Mouse (Mus musculus): ENCODE data around the gene Catsperz.
A peak's percentile ranks its signal among the peaks of the same experiment; 100 is the strongest.

The Catsperz gene

GRCm38 (mm10) chr19:6925307-6925573 lies at the start of gene Catsperz:
Gene Catsperz (minus strand): TSS chr19:6925380.
- no peak for DNase-seq (ENCODE audit: low spot score)

DNA sequence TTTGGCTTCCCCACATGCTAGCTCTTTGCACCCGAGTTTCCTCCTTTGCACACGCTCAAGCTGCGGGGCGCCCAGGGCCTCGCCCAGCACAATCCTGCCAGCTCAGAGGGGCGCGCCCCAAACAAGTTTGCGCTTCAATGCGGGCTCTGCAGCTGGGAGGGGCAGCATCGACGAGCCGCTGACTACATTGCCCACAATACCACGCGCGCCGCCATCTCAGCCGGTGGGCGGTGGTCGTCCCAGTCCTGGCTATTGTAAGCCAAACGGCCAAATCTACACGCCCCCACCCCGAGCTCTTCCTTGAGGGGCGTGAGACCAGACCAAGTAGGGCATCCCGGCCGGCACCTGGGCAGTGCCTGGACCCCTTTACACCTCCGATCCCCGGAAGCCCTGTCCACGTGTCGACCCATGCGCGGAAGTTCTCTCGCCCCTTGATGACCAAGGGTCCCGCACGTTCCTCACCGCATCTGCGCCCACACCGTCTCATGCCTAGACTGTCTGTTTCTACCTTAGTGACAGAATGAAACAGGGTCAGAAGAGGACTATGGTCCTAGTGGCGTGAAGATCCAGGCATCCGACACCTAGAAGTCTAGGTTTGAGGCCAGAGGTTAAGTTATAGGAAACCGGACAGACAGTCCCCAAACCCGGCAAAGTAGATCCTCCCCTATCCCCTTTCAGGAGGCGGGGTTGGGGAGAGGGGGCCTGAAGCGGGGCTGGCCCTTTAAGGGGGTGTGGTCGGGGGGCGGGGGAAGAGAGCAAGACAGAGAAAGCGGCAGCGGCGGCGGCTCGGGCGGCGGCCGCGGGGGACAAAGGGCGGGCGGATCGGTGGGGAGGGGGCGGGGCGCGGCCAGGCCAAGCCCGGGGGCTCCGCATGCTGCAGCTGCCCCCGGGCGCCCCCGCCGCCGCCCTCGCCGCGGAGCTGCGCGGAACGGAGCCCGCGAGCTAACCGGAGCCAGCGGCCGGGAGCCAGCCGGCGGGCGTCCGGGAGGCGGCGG lies 49.3 kb upstream of the Catsperz start, which contains the start of gene Ppp1r14b:
Gene Ppp1r14b (plus strand): TSS at position 758 of the 995 bp plus-strand sequence.
- peak; percentile 84 for DNase-seq (ENCODE audit: low spot score)

DNA sequence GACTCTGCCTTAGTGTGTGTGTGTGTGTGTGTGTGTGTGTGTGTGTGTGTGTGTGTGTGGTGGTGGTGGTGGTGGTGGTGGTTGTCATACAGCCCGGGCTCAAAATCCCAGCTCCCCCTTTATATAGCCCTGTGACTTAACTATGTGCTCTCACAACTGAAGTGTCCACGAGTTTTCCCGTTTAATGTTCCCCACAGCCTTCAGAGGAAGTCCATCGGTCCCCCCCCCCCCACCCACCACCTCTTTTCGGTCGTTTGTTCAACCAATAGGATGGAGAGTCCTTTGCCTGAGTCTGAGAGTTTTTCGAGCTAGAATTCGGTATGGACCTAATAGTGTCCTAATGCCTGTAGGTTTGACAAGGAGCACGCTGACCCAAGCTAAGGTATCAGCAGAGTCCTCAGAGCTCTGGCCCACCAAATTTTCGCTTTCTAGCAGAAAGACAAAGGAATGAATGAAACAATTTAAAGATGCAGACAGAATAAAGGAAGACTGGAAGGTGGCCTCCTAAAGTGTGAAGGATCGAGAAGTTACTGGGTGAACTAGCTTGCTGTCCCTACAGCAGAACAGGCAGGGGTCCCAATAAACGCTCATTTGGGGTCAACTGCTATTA lies 48.5 kb upstream of the Catsperz start:
- DNase-seq (ENCODE audit: low spot score): no peak

GRCm38 (mm10) chr19:6972247-6972917 lies 47.2 kb upstream of the Catsperz start:
- DNase-seq (ENCODE audit: low spot score): no peak

- no peak for DNase-seq (ENCODE audit: low spot score)
These were observed 46.5 kb upstream of the Catsperz start for GRCm38 (mm10) chr19:6971644-6972043.

DNA sequence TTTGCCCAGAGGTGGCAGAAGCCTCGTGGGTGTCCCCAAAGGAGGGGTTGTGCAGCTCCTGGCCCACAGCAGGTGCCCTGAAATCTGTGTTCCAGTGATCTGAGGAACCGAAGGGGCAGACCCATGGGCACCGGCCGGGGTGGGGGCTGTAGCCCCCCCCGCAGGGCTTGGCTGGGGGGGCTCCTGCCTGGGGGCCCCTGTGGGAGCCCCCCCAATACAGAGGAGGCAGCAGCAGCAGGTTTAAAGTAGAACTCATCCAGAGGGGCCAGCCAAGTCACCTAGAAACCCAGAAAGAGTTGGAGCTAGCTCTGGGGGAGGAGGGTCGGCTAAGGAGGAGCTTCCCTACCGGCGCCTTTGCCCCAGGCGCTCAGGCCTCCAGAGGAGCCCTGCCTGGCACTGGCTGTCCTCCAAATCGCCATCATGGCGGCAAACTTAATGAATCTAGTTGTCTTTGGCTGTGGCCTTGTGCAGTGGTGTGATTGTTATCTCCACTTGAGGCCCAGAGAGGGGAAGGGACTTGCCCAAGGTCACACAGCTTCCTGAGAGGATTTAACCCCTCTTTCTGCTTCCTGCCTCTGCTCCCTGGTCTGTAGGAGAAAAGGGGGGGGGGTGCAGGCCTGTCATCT lies 45.4 kb upstream of the Catsperz start:
- DNase-seq (ENCODE audit: low spot score): peak; percentile 56

- peak; percentile 69 for DNase-seq (ENCODE audit: low spot score)
These were observed 44.6 kb upstream of the Catsperz start for GRCm38 (mm10) chr19:6969665-6970381.

GRCm38 (mm10) chr19:6969291-6969664 lies 44.1 kb upstream of the Catsperz start:
- no peak for DNase-seq (ENCODE audit: low spot score)

- no peak for DNase-seq (ENCODE audit: low spot score)
These were observed 43.5 kb upstream of the Catsperz start for GRCm38 (mm10) chr19:6968491-6969271.

GRCm38 (mm10) chr19:6956461-6956860 lies 31.3 kb upstream of the Catsperz start:
- no peak for DNase-seq (ENCODE audit: low spot score)

GRCm38 (mm10) chr19:6955424-6955823 lies 30.2 kb upstream of the Catsperz start:
- no peak for DNase-seq (ENCODE audit: low spot score)

- DNase-seq (ENCODE audit: low spot score): no peak
These were observed 28.9 kb upstream of the Catsperz start for GRCm38 (mm10) chr19:6954046-6954445.

- DNase-seq (ENCODE audit: low spot score): peak; percentile 72
These were observed 27.5 kb upstream of the Catsperz start for GRCm38 (mm10) chr19:6952712-6953037.

DNA sequence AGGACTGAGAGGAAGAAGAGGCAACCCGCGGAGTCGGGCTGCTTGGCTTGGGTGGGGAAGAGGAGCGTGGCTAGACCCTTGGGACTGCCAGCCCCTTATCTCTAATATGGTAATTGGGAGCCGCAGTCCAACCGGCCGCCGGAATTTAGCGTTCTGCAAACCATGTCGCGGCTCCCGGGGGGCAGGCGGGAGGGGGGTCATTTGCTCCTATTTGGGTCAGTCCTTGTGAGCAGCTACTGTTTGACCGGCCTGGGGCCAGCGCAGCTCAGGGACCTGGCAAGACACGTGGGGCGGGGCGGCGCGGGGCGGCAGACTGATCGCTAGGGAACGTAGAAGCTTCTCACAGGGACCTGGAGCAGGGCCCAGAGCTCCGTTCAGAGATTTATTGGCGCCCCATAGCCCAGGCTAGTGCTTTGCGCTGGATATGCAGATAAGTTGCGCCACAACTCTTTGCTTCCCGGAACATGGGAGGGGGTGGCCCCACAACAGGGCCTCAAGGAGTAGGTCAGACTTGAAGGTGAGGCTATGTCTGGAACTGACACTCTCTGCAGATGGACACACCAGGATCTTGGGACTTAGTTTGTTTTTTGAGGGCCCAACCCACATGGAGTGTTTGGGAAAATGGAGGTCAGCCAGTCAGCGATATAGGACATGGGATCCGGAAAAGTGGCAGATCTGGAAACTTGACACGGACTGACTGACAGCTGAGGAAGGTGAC lies 27.0 kb upstream of the Catsperz start:
- peak; percentile 79 for DNase-seq (ENCODE audit: low spot score)

- DNase-seq (ENCODE audit: low spot score): peak; percentile 91
These were observed 26.3 kb upstream of the Catsperz start for GRCm38 (mm10) chr19:6951381-6951968.

DNA sequence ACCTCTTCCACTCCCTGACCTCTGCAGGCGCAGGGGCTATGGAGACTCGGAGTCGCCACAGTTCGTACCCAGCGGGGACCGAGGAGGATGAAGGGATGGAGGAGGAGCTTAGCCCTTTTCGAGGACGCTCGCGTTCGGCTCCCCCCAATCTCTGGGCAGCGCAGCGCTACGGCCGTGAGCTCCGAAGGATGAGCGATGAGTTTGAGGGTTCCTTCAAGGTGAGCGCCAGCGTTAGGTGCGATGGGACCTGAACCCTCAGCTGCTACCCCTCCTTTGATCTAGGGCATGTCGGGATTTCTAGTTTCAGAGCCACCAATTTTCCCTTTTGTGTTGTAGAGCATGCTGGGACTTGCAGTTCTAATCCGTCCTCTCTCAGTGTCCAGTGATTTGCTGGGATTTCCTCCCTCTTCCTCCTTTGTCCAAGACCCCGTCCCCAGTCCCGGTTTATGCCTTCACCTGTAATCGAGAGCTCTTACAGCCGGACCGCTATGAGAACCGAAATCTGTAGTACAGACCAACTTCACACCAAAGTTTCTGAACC lies 25.5 kb upstream of the Catsperz start:
- no peak for DNase-seq (ENCODE audit: low spot score)

- no peak for DNase-seq (ENCODE audit: low spot score)
These were observed 24.8 kb upstream of the Catsperz start for GRCm38 (mm10) chr19:6949951-6950350.

DNA sequence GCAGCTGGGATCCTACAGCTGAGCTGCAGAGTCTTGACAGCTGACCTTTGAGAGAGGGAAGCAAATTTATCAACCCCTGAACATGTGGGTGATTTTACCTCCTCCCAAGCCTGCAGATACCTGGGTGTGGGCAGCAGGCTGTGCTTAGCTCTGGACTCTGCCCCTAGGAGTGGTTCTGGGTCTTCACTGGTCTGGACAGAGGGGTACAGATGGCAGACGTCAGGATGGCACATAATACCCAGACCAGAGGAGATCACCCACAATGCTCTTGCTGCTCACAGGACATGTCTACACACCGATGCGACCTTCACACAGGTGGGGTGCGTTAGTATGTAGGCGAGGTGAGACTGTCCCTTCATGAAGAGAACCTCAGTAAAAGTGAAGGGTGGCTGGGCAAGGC lies 24.4 kb upstream of the Catsperz start:
- no peak for DNase-seq (ENCODE audit: low spot score)

GRCm38 (mm10) chr19:6948186-6948585 lies 23.0 kb upstream of the Catsperz start:
- DNase-seq (ENCODE audit: low spot score): no peak

DNA sequence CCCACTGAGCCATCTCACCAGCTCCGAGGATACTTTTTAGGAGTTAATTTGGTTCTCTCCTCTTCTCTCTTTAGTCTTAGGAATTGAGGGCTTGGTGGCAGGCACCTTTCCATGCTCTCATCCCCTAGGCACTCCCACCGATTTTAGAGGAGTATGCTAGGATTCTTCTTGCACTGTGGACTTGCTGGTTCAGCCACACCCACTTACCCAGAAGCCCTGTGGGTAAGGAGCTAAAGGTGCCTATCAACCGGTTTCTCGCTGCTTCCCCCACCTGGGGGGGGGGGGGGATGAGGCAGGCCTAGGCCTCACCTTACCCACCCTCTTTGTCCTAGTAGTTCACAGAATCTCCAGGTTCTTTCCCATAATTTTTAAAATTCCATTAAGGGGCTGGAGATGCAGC lies 22.6 kb upstream of the Catsperz start:
- no peak for DNase-seq (ENCODE audit: low spot score)
